Mouse (Mus musculus): ENCODE data around the gene Svbp. TPM values are rescaled to one million over a fixed set of nuclear protein-coding genes. Genes with fewer than 3 reads are reported as not detected.

Svbp gene
- 152 and 156 TPM in 2 replicates for polyA plus RNA-seq (2016; fragmentation: Nextera tagmentation; extraction: Ambion mirVana)

GRCm38 (mm10) chr4:119194909-119195581 lies at the start of gene Svbp:
Gene Svbp (plus strand): TSS chr4:119195306.
- DNase-seq (ENCODE audit: low spot score): peak; percentile 93
- under 1% methylated on average over 46 of the region's 47 CpGs for WGBS
- H3K4me1 ChIP-seq: peaks cover 30% of the 10 kb centered on the region
- H3K4me3 ChIP-seq: peak within 1 kb of the TSS; percentile 68
- peaks cover 12% of the 10 kb centered on the region for H3K36me3 ChIP-seq
- no peaks in the 10 kb centered on the region for H3K27me3 ChIP-seq (ENCODE audit: low read depth, poor library complexity, severe bottlenecking)
- H3K9me3 ChIP-seq (replicated peaks): no peaks in the 10 kb centered on the region
- peak within 1 kb of the TSS; percentile 93 for H3K27ac ChIP-seq (replicated peaks)

- WGBS: 92% methylated on average over 7 of the region's 7 CpGs
- H3K9me3 ChIP-seq (replicated peaks): no peaks in the 10 kb centered on the region
- peaks cover 14% of the 10 kb centered on the region for H3K4me1 ChIP-seq
- H3K36me3 ChIP-seq: no peaks in the 10 kb centered on the region
- H3K27me3 ChIP-seq (ENCODE audit: low read depth, poor library complexity, severe bottlenecking): peaks cover 11% of the 10 kb centered on the region; the same call in 1 of the 2 replicates
- H3K4me3 ChIP-seq: no peak overlapping the region
- no peak for DNase-seq (ENCODE audit: low spot score)
- H3K27ac ChIP-seq (replicated peaks): no peak overlapping the region
Observed at GRCm38 (mm10) chr4:119146816-119147215, 48.3 kb upstream of the Svbp start.

GRCm38 (mm10) chr4:119147347-119147746 lies 47.8 kb upstream of the Svbp start:
- Histone ChIP-seq H3K27me3 (ENCODE audit: low read depth, poor library complexity, severe bottlenecking) (peaks cover 11% of the 10 kb centered on the region; the same call in 1 of the 2 replicates), H3K4me3 (no peak overlapping the region), H3K9me3 (replicated peaks) (no peaks in the 10 kb centered on the region), H3K36me3 (no peaks in the 10 kb centered on the region), H3K4me1 (peaks cover 11% of the 10 kb centered on the region), H3K27ac (replicated peaks) (no peak overlapping the region)
- 96% methylated on average over 5 of the region's 5 CpGs for WGBS
- no peak for DNase-seq (ENCODE audit: low spot score)

- H3K4me3 ChIP-seq: no peak overlapping the region
- H3K9me3 ChIP-seq (replicated peaks): no peaks in the 10 kb centered on the region
- peaks cover 8% of the 10 kb centered on the region for H3K4me1 ChIP-seq
- H3K27me3 ChIP-seq (ENCODE audit: low read depth, poor library complexity, severe bottlenecking): peaks cover 1% of the 10 kb centered on the region; the same call in 1 of the 2 replicates
- 87% methylated on average over 11 of the region's 11 CpGs for whole genome bisulfite sequencing
- no peak overlapping the region for H3K27ac ChIP-seq (replicated peaks)
- DNase-seq (ENCODE audit: low spot score): no peak
- no peaks in the 10 kb centered on the region for H3K36me3 ChIP-seq
Observed at GRCm38 (mm10) chr4:119148741-119149140, 46.4 kb upstream of the Svbp start.

- peak; percentile 58 for DNase-seq (ENCODE audit: low spot score)
- no peak overlapping the region for H3K4me3 ChIP-seq
- H3K9me3 ChIP-seq (replicated peaks): no peaks in the 10 kb centered on the region
- WGBS: 36% methylated on average over 2 of the region's 2 CpGs
- H3K27me3 ChIP-seq (ENCODE audit: low read depth, poor library complexity, severe bottlenecking): no peaks in the 10 kb centered on the region
- H3K27ac ChIP-seq (replicated peaks): no peak overlapping the region
- no peaks in the 10 kb centered on the region for H3K36me3 ChIP-seq
- H3K4me1 ChIP-seq: no peaks in the 10 kb centered on the region
Observed at GRCm38 (mm10) chr4:119157186-119157585, 37.9 kb upstream of the Svbp start.

- DNase-seq (ENCODE audit: low spot score): no peak
- H3K36me3 ChIP-seq: no peaks in the 10 kb centered on the region
- WGBS: 86% methylated on average over 5 of the region's 5 CpGs
- H3K27me3 ChIP-seq (ENCODE audit: low read depth, poor library complexity, severe bottlenecking): no peaks in the 10 kb centered on the region
- no peak overlapping the region for H3K4me3 ChIP-seq
- H3K4me1 ChIP-seq: no peaks in the 10 kb centered on the region
- no peaks in the 10 kb centered on the region for H3K9me3 ChIP-seq (replicated peaks)
- H3K27ac ChIP-seq (replicated peaks): no peak overlapping the region
Observed at GRCm38 (mm10) chr4:119157891-119158290, 37.2 kb upstream of the Svbp start.

GRCm38 (mm10) chr4:119161358-119161757 lies 33.7 kb upstream of the Svbp start:
- Histone ChIP-seq H3K36me3 (no peaks in the 10 kb centered on the region), H3K27me3 (ENCODE audit: low read depth, poor library complexity, severe bottlenecking) (no peaks in the 10 kb centered on the region), H3K9me3 (replicated peaks) (no peaks in the 10 kb centered on the region), H3K4me1 (no peaks in the 10 kb centered on the region), H3K27ac (replicated peaks) (no peak overlapping the region), H3K4me3 (no peak overlapping the region)
- WGBS: 82% methylated on average over 3 of the region's 3 CpGs
- no peak for DNase-seq (ENCODE audit: low spot score)

- peaks cover under 1% of the 10 kb centered on the region; the same call in 1 of the 2 replicates for H3K36me3 ChIP-seq
- H3K9me3 ChIP-seq (replicated peaks): no peaks in the 10 kb centered on the region
- no peaks in the 10 kb centered on the region for H3K27me3 ChIP-seq (ENCODE audit: low read depth, poor library complexity, severe bottlenecking)
- WGBS: 70% methylated on average over 4 of the region's 4 CpGs
- H3K4me3 ChIP-seq: no peak overlapping the region
- no peaks in the 10 kb centered on the region for H3K4me1 ChIP-seq
- no peak for DNase-seq (ENCODE audit: low spot score)
- no peak overlapping the region for H3K27ac ChIP-seq (replicated peaks)
Observed at GRCm38 (mm10) chr4:119162990-119163389, 32.1 kb upstream of the Svbp start.

- Histone ChIP-seq H3K36me3 (peaks cover 29% of the 10 kb centered on the region), H3K9me3 (replicated peaks) (no peaks in the 10 kb centered on the region), H3K27ac (replicated peaks) (no peak overlapping the region), H3K4me1 (peaks cover 6% of the 10 kb centered on the region), H3K4me3 (no peak overlapping the region), H3K27me3 (ENCODE audit: low read depth, poor library complexity, severe bottlenecking) (no peaks in the 10 kb centered on the region)
- no peak for DNase-seq (ENCODE audit: low spot score)
- WGBS: 75% methylated on average over 7 of the region's 7 CpGs
Observed at GRCm38 (mm10) chr4:119165916-119166315, 29.2 kb upstream of the Svbp start.

- no peak for DNase-seq (ENCODE audit: low spot score)
- Histone ChIP-seq H3K27me3 (ENCODE audit: low read depth, poor library complexity, severe bottlenecking) (no peaks in the 10 kb centered on the region), H3K27ac (replicated peaks) (no peak overlapping the region), H3K4me1 (peaks cover 15% of the 10 kb centered on the region), H3K36me3 (peaks cover 39% of the 10 kb centered on the region), H3K9me3 (replicated peaks) (no peaks in the 10 kb centered on the region), H3K4me3 (no peak overlapping the region)
- WGBS: 80% methylated on average over 4 of the region's 4 CpGs
Observed at GRCm38 (mm10) chr4:119167068-119167467, 28.0 kb upstream of the Svbp start.

GRCm38 (mm10) chr4:119167663-119168062 lies 27.4 kb upstream of the Svbp start:
- Histone ChIP-seq H3K36me3 (peaks cover 43% of the 10 kb centered on the region), H3K27me3 (ENCODE audit: low read depth, poor library complexity, severe bottlenecking) (no peaks in the 10 kb centered on the region), H3K27ac (replicated peaks) (no peak overlapping the region), H3K9me3 (replicated peaks) (no peaks in the 10 kb centered on the region), H3K4me3 (no peak overlapping the region), H3K4me1 (peaks cover 21% of the 10 kb centered on the region)
- peak; percentile 80 for DNase-seq (ENCODE audit: low spot score)
- WGBS: 6% methylated on average over 4 of the region's 4 CpGs

- peak overlapping the region; percentile 83 for H3K4me3 ChIP-seq
- peak; percentile 20 for DNase-seq (ENCODE audit: low spot score)
- WGBS: 51% methylated on average over 18 of the region's 18 CpGs
- H3K9me3 ChIP-seq (replicated peaks): no peaks in the 10 kb centered on the region
- H3K4me1 ChIP-seq: peaks cover 35% of the 10 kb centered on the region
- peaks cover 42% of the 10 kb centered on the region for H3K36me3 ChIP-seq
- peak overlapping the region; percentile 87 for H3K27ac ChIP-seq (replicated peaks)
- no peaks in the 10 kb centered on the region for H3K27me3 ChIP-seq (ENCODE audit: low read depth, poor library complexity, severe bottlenecking)
Observed at GRCm38 (mm10) chr4:119172919-119173650, 22.0 kb upstream of the Svbp start.

- peak within 1 kb of the TSS; percentile 87 for H3K27ac ChIP-seq (replicated peaks)
- peak; percentile 93 for DNase-seq (ENCODE audit: low spot score)
- no peaks in the 10 kb centered on the region for H3K9me3 ChIP-seq (replicated peaks)
- H3K4me3 ChIP-seq: peak within 1 kb of the TSS; percentile 83
- H3K27me3 ChIP-seq (ENCODE audit: low read depth, poor library complexity, severe bottlenecking): no peaks in the 10 kb centered on the region
- peaks cover 35% of the 10 kb centered on the region for H3K4me1 ChIP-seq
- WGBS: under 1% methylated on average over 40 of the region's 40 CpGs
- H3K36me3 ChIP-seq: peaks cover 33% of the 10 kb centered on the region
Observed at GRCm38 (mm10) chr4:119173851-119174453, 21.2 kb upstream of the Svbp start, which contains the start of gene Zfp691. Gene Zfp691 (minus strand): TSS chr4:119174195.
